Mouse (Mus musculus): ENCODE measurements at regions not wholly inside any gene's neighbourhood (a gene's known extent, or its start where the extent isn't known, plus 50 kb on each side); places are given as distances from the start of the nearest gene placed in this dataset.

- no peak for DNase-seq
- intact Hi-C loops (cut with DNase I): no loop called here
Measured at GRCm38 (mm10) chr12:77749438-77750007, 444.5 kb upstream of the Gm6657 start.

- intact Hi-C loops (cut with DNase I): no loop called here
Measured at GRCm38 (mm10) chr12:77752181-77752580, 441.9 kb upstream of the Gm6657 start.

GRCm38 (mm10) chr12:77756021-77756420, 438.0 kb upstream of the Gm6657 start:
- intact Hi-C loops (cut with DNase I): no loop called here
- DNase-seq: no peak

More at GRCm38 (mm10) chr12:77752181-77752580, 441.9 kb upstream of the Gm6657 start:
- DNase-seq: no peak

GRCm38 (mm10) chr12:77760976-77761375, 433.1 kb upstream of the Gm6657 start:
- no peak for DNase-seq
- intact Hi-C loops (cut with DNase I): no loop called here

DNA sequence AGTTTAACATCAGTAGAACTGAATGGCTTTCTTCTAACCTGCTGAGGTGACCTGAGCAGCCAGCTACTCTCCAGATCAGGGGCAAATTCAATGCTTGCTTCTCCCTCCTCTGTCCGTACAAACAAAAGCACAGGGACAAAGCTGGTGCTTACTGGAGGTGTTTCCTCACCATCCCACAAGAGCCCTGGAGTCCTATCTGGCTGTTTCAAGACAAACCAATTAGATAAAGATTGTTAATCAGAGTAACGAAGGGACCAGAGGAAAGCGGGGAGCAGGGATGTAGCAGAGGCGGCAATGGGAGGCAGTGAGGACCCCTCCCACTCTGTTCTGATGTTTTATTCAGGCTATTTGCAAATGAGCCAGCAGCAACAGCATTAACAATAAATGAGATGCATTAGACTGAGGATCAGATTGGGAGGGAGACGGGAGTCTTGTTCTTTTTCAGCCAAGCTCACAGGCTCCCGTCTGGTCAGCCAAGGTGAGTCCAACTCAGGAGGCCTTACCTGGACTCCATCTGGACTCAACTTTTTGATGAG, 418.0 kb upstream of the Gm6657 start:
- intact Hi-C loops (cut with DNase I): no loop called here

DNA sequence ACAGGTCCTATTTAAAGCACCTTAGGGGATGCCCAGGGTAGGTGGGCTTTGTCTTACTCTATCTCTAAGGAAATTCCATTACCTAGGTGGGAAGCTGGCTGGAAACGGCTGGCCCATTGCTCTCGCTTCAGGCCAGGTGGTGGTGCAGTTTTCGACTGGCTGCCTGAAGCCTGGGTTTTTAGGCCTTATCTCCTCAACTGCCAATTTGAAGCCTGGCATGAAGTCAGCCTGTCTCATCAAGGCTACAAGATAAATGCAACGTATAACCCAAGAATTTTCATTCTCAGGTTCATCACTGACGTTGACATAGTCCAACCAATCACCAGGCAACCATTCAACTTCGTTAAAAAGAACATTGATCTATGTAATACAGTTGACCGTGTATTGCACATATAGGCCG, 417.3 kb upstream of the Gm6657 start:
- no peak for DNase-seq
- intact Hi-C loops (cut with DNase I): no loop called here

More for the DNA sequence above, 418.0 kb upstream of the Gm6657 start:
- no peak for DNase-seq

GRCm38 (mm10) chr12:77780885-77781698, 412.9 kb upstream of the Gm6657 start:
- intact Hi-C loops (cut with DNase I): loop anchor here (10.0 kb wide), 1 partner anchor 776 kb away; no protein-coding TSS in a partner anchor
- DNase-seq: peak; percentile 82 to 84

- intact Hi-C loops (cut with DNase I): loop anchor here (10.0 kb wide), 1 partner anchor 779 kb away; no protein-coding TSS in a partner anchor
Measured at GRCm38 (mm10) chr12:77783909-77784308, 410.1 kb upstream of the Gm6657 start.

DNA sequence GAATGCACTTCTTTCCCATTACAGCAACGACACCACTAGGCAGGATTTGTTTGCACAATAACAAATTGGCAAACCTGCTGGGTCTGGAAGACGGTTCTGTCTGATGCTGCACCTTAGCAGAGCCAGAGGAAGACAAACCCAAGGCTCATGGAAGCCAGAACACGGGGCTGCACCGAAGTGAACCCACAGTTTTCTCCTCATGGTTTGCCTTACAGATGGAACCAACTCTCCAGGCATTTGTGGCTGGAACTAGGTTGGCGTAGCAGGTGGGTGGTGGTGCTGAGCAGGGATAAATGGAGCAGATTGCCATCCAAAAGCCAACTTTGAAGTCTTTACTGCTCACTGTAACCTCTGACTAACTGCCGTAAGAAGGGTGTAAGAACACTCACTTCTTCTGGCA, 408.4 kb upstream of the Gm6657 start:
- DNase-seq: no peak
- intact Hi-C loops (cut with DNase I): loop anchor here (10.0 kb wide), 1 partner anchor 781 kb away; no protein-coding TSS in a partner anchor

More at GRCm38 (mm10) chr12:77783909-77784308, 410.1 kb upstream of the Gm6657 start:
- no peak for DNase-seq

DNA sequence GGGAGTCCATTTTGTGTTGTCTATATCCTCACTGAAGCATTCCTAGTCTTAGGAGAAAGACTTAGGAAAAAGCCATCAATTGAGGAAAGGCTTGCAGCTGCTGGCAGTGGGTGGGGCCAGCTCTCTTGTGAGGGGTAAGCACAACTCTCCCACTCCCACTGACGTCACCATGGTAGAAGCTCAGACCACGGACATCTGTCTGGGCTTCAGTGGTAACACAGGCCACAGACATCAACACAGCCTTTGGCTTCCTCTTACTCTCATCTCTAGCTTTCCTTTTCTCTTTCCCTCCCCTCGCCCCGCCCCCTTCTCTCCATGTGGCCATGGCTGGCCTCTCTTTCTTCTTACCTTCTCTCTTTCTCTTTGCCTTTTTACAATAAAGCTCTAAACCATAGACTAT, 407.4 kb upstream of the Gm6657 start:
- no peak for DNase-seq
- intact Hi-C loops (cut with DNase I): loop anchor here (10.0 kb wide), 1 partner anchor 782 kb away; no protein-coding TSS in a partner anchor

DNA sequence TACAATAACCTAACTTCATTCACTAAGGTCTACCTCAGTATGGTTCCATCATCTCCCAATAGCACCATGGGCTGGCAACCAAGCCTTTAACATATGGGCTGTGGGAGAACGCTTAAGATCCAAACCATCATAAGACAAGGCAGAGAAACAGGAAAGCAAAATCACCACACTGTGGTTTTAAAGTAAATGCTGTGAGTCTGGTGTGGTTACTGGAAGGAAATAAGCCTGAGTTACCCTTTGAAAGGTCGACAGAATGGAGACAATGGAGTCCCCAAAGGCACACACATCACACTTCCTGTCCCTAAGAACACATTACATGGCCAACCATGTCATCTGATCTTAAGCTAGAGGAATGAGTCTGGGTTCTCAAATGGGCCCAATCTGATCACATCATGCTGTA, 405.8 kb upstream of the Gm6657 start:
- DNase-seq: no peak
- intact Hi-C loops (cut with DNase I): loop anchor here (10.0 kb wide), 1 partner anchor 783 kb away; no protein-coding TSS in a partner anchor

GRCm38 (mm10) chr12:77789427-77789826, 404.6 kb upstream of the Gm6657 start:
- DNase-seq: no peak
- intact Hi-C loops (cut with DNase I): loop anchor here (10.0 kb wide), 1 partner anchor 785 kb away; no protein-coding TSS in a partner anchor

GRCm38 (mm10) chr12:77789871-77790270, 404.2 kb upstream of the Gm6657 start:
- DNase-seq: no peak
- intact Hi-C loops (cut with DNase I): loop anchor here (10.0 kb wide), 1 partner anchor 785 kb away; no protein-coding TSS in a partner anchor

GRCm38 (mm10) chr12:77790891-77791672, 403.0 kb upstream of the Gm6657 start:
- intact Hi-C loops (cut with DNase I): no loop called here
- peak; percentile 21 to 33 for DNase-seq

DNA sequence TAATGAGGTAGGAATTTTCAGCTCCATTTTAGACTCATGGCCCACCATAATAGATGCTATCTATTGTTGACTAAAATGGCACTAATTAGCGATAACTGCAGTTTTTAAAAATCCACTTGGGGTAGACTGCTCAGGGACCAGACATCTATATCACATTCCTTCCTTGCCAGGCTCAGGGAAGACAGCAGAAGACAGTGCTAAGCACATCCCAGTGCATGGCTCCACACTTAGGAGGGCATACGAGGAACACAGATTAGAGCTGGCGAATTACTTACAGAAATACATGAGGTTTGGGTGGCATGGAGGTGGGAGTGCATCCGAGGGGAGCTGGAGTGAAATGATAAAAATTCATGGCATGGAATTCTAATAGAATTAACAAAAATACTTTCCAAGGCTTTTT, 395.5 kb upstream of the Gm6657 start:
- DNase-seq: no peak
- intact Hi-C loops (cut with DNase I): no loop called here

DNA sequence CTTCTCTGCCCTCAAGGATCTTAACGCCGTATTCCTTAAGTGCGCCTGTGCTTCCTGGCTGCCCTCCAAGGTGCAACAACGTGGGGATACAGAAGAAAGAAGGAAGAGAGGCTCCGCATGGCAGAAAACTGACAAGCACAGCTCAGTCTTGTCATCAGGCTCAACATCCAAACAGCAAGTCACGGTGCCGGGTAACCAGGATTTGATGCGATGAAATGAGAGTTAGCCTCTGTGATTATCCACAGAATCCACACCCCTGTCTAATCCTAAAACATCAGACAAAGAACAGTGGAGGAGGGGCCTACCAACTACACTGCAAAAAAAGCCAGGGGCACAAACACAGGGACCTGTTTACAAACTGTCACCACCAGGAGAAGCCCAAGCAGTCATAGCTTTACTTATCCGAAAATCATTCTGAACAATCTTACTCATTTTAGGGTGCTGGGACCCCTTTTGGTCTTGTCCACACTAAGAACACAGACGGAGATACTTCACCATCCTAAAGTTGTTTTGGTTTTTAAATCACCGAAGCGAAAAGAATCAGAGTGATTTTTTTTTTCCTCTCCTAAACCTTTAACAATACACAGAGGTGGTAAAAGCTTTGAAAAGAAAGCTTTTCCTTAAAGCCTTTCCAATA, 394.8 kb upstream of the Gm6657 start:
- intact Hi-C loops (cut with DNase I): no loop called here
- DNase-seq: no peak

DNA sequence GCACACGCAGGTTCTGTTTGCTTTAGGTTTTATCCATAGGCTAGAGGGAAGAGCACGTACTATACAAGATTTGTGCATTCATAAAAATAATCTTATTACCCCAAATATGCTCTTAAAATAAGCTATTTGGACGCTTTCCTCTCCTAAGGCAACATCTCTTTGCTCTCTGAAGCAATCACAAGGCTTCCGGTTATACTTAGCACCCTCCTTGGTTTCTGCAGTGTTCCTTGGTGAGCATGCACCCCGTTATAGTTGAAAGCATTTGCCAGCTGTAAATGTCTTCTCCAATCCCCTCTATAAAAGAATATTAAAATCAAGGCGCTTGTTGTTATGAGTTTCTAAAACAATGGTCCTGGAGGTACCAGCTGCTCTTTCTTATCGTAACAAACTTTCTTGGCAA, 386.4 kb upstream of the Gm6657 start:
- no peak for DNase-seq
- intact Hi-C loops (cut with DNase I): no loop called here

DNA sequence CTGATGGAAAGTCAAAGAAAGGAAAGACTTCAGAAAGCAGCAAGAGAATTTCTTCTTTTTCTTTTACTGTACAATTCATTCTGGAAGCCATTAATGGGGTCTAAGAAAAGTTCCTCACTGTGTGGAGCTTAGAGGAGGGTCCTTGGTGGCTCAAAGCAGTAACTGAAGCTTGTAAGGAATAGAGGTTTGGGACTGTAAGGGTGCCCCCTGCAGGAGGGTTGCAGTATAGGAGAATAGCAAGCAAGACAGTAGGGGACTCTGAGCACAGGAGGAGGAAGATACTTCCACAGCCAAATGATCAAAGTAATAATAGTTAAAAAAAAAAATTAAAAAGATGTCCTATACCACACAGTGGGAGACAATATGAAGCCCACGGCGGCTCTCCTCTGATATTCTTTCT, 382.8 kb upstream of the Gm6657 start:
- DNase-seq: no peak
- intact Hi-C loops (cut with DNase I): no loop called here

- DNase-seq: no peak
- intact Hi-C loops (cut with DNase I): no loop called here
Measured at GRCm38 (mm10) chr12:77819456-77819855, 374.6 kb upstream of the Gm6657 start.
